Mouse (Mus musculus) right cerebral cortex, adult 2 months (tissue): ENCODE measurements around the gene Dab1.

Experiments used
- DNase-seq, 2 experiments: peaks; one replicate each; pipeline ENCODE4 v3.0.0; 2021 to 2022; ENCODE audit warnings: low spot score in 2 of 2

Gene Dab1

DNA sequence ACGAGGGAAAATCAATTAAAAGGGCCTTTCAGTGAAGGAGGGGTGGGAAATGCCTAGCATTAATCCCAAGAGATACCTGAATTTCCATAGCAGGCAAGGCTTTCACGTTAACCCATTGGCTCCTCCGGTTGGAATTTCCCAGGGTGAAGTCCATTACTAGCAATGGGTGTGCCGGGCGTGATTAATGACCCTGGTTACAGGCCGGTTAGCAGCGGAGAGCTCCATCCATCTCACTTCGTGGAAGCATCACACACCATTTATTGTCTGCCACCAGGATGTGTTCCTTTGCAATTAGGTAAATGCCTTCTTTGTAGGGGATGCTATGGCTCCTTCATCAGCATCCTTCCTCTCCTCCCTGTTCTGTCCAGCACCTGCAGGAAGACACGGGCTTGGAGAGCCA is 350.7 kb downstream of the Dab1 start:
- DNase-seq = no peak

DNA sequence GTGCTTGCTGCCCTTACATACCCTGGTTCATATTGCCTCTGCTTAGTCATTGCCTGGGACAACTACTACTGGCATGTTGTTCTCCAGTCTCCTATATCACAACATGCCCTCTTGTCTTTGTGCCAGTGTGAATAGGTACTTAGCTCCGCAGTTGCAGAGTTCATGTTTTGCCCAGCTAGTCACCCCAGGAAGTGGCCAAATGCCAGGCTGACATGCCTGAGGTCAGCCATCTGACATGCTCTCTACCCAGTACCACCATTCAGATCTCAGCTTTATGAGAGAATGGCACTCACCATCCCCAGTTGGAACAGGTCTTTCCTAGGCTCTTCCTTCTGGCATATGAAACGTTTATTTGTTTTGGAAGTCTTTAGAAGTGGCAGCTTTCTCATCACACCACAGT is 355.4 kb downstream of the Dab1 start:
- DNase-seq = no peak

DNA sequence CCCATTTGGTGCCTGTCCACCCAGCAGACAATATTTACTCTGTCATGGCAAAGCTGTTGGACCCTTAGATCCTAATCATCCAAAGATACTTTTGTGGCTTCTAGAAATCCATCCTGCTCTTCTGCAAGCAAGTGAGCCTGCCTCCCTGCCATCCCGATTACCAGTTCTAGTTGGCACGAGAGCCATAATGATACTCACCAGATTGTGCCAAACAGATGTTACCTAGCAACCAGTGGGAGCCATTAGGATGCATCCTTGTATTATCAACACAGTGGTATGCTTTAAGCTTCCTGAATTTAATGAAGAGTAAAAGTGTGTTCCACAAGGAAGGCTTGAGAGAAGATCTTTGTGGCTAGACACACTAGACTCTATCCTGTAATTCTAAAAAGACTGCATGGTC is 355.8 kb downstream of the Dab1 start:
- no peak for DNase-seq

DNA sequence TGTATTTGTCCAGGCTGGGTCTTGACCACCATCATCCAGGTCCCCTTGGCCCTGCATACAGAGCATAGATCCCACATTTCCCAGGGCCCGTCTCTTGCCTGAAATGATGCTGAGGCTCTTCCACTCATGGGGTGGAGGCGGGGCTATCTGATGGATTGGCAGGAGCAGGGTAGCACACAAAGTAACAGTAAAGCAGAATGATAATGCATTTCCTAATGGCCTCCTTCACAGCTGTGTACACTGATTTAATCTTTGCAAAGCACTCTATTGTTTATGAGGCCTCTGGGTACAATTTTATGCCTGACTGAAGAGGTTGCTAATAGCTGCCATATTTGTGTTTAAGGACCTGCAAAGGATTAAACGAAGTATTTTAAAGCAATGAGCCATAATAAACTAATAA is 374.7 kb downstream of the Dab1 start:
- DNase-seq = no peak

DNA sequence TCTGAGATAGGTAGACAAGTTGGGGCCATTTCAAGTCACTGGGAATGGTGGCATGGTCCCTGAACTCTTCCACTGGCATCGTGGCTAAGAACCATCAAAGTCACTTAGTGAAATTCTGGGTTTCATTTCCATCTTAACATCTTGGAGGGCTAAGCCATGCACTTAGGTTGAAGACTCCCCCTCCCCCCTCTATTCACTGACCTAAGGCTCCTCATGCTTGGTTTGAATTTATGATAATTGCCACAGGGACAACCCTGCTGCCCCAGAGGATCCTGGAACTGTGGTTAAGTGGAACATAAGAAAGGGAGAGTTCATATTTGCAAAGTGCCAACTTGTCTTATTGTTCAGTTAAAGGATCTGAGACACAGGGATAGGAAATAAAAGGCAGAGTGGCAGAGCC is 375.2 kb downstream of the Dab1 start:
- DNase-seq = no peak

DNA sequence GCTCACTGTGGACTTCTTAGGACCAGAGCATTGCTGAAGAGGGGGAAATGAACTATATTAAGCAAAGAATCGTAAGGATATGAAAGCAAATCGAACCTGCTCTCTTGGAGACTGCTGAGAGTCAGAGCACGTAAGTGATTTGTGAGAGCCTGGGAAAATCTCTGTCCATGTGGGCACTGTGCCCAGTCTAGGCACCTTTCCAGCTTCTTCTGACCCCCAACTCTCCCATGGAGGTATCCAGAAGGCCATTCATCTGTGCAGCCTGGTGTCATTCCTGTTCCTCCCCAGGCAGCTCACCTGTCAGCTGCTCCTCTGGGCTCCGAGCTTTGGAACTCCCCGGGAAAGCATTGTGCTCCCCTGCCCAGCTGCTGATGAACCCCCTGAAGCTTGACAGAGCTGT is 389.2 kb downstream of the Dab1 start:
- DNase-seq = no peak

DNA sequence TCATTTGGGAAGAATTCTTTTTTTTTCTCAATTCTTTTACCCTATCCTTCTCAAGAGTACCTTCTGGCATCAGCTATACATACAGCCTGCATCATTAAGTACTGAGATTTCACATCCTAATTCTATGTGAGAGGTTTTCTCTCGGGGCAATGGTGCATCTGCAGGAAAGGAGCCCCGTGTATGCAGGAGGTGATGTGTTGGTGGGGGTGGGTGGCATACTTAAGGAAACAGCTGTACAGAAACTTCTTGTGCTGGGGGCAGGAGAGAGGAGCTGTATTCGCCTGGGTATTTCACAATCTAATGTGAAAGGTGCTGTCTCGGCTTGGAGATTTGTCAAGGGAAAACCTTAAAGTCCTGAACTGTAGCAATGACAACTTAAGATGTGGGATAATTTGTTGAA is 392.5 kb downstream of the Dab1 start:
- no peak for DNase-seq

DNA sequence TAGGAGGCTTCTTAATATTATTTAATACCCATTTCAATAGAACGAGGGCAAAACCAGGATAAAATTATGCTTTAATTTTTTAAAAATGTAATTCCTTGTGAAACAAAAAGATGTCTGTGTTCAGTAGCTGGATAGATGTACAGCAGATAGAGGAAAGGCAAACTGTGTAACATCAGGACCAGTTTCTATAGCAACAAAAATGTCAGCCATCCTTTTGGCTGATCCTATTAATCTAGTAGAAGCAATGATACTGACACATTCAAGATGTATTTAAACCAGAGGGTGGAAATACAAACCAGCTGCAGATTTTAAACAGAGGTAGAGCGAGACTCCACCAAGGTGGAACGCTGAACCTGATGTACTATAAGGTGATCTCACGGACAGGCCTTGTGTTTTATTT is 393.0 kb downstream of the Dab1 start:
- peak in 1 of 2 experiments; percentile 23 for DNase-seq

DNA sequence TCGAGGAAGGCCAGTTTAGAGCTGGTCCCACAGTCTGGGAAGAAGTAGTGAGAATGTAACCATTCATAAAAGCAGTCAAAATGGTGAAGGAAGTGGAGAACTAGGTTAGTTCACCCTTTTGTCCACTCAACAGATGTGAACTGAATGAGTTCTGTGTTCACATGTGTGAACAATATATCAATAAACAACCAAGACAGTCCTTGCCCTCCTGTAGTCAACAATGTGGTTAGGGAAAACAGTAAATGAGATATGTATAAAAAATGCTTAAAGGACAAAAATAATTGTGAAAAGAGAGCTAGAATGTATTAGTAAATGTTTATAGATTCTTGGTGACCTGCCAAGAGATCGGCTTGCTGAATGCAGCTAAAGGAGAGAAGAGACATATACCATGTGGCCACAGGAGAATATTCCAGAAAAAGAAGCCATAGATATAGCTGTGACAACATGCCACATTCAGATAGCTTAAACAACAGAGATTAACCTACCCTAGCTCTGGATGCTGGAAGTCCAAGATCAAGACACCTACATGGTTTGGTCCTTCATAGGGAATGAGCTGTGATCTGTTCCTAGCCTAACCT is 406.0 kb downstream of the Dab1 start:
- DNase-seq = no peak

DNA sequence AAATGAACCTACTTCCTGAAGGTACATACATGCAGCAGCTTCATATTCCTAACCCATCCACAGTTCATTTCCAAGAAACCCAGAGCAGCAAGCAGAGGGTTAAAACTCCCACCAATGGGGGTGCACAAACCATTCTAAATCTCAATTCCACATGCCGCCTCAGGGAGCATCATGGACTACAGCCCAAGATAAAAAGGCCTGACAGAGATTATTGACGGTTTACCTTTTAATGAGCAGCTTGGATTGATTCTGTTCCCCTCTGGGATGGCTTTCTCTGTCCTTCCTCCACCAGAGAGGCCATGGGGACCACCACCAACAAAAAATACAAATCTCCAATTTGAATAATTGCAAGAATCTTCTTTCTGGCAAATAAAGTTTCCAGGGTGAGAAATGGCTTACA is 407.7 kb downstream of the Dab1 start:
- no peak for DNase-seq

DNA sequence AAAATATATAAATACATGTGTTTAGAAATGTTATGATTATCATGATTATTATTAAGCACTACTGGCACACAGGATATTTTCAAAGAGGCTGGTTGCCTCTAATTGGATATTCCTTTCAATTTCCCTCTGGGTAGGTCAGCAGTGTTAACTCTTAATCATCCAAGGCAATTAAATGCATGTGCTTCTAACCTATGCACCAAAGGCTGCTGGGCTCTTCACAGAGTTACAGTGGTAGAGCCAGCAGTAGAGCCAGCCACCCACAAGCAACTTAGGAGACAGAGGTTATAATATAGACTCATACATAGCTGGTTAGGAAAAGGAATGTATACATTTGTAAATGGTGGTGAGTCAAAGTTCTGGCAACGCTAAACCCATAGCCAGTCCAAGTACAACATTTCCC is 408.1 kb downstream of the Dab1 start:
- no peak for DNase-seq

DNA sequence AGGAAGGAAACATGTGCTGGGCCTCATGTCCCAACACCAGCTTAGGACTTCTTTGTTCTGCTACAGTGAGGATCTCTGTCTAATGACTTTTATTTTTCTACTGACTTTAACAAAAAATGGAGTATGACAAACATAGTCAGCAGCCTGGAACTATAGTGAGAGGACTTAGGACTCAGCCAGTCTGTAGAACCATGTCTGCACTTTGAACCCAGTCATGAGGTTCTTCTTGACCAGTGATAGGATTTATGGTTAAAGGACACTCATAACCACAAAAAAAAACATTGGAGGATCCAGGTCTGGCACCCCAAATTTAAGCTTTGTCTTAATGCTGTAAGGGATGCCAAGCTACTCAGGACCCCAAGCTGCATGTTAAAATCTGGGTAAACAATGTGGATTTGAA is 416.9 kb downstream of the Dab1 start:
- DNase-seq = no peak

DNA sequence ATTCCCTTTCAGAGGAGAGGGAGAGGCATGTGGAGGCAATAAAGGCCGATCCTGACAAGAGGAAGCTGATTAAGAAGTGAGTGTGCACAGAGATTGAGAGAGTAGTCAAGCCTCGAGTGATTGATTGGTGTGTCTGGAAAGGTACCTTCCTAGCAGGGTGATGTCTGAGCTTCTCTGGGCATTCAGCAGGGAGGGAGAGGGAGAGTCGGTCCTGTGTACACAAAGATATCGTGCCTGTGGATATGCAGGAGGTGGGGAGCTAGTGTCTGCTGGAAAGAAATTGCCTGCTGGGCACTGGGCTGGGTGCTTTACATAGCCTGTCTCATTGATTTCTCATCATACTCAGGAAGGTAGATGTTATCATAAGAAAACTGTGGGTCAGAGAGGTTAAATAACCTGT is 420.4 kb downstream of the Dab1 start:
- DNase-seq = no peak

DNA sequence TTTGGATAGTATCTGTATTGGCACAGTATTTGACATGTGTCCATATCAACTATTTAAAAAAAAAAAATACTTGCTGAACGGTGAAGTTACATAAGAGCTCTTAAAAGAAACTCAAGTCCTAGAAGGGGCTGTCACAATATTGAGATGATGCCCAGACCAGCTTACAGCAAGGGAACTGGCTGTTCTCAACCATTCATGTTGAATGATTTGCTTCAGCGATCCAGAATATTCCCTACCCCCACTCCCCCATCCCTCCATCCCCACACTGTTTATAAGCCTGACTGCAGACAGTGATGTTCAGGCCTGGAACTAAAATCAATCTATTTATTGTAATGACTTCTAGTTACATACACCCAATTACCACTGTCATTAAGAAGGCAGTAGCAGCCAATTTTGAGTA is 424.3 kb downstream of the Dab1 start:
- DNase-seq = no peak

DNA sequence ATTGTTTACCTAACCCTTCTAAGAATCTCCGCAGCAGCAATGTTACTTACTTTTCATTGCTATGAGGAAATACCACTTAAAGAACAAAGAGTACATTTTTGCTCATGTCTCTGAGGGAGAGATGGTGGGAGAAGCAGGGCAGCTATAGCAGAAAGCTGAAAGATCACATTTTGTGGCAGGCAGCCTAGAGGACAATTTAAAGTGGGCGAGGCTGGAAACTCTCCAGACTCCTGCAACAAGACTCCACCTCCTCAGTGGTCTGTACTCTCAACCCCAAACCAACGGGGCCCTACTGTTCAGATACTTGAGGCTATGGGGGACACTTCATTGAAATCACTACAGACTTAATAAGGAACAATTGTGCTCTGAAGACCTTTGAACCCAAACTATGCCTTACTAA is 425.5 kb downstream of the Dab1 start:
- DNase-seq = no peak

DNA sequence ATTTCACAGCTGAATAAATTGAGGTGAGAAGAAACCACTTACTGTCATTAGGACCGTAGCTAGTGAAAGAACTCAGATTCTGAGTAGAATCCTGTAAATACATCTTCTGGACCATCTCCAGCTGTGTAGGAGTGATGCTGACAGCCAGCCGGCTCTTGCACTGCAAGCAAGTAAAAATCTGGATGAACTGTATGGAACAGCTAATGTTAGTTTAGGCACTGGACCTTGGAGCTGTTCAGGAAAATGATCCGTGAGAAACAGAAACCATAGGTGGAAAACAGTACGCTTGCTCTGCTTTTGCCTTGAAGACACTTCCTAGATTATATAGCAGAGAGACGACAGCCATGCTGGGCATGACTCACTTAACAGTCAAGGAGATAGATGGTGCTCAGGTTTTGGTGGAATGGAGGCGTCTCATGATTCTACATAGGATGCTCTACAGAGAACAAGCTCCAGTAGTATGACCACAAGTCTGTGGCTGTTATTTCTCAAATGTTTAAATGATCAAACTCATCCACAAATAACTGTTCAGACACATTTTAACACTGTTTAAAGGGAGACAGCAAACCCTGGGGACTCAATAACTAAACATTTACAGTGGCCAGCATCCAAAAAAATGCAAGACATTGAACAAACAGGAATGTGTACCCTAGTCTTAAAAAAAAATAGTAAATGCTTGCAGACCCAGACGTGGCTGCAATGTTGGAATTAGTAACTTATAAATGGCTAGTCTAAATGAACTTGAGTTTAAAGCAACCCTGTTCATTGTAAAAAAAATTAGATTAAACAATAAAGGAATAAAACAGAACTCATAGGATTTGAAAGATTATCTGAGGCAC is 429.0 kb downstream of the Dab1 start:
- peak; percentile 53 to 60 for DNase-seq

DNA sequence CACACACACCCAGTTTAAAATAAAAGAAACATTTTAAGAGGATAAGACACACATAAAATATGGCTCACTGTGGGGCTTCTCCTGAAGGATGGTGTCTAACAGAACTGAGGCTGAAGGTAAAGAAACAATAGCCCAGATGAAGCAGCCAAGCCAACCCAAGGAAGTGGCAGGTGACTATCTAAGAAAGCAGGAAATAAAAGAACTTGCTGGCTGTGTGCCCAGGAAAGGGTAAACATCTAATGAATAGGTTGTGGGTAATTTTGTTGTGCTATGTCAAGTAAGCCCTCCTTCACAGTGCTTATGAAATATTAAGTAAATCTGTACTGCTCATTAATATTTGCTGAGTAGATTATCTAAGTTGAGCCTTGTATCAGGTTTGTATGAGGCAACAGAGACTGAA is 438.0 kb downstream of the Dab1 start:
- DNase-seq = no peak

DNA sequence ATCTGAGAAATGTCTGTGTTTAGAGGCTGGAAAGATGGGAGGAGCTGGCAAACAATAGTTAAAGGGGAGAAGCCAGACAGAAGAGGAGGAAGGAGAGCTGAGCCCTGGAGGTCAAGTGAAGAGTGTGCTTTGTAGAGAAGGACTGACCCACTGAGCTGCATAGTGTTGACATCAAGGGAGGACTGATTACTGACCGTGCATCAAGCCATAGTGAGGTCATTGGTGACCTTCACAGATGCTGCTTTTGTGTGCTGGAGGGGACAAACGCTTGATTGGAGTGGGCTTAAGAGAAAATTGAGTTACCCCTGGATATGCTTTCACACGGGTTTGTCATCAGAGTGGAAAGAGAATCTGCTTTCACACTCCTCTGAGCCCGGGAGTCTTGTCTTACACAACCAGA is 440.4 kb downstream of the Dab1 start:
- DNase-seq = no peak

DNA sequence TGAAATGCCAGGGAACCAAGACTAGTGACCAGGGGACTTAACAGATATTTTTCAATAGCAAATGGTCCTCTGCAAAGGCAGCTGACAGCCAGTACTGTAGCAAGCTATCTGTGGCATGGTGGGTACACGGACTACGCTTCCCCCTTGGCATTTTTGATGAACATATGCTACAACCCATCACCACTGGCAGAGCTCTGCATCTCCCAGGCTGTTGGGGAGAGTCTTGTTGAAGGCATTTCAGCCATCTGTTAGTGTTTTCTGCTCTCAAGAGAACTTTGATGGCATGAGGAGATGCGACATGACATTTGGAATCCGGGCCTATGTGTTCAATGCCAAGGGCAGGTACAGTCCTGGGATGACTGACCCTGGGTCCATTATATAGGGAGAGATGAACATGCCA is 443.2 kb downstream of the Dab1 start:
- DNase-seq = no peak

DNA sequence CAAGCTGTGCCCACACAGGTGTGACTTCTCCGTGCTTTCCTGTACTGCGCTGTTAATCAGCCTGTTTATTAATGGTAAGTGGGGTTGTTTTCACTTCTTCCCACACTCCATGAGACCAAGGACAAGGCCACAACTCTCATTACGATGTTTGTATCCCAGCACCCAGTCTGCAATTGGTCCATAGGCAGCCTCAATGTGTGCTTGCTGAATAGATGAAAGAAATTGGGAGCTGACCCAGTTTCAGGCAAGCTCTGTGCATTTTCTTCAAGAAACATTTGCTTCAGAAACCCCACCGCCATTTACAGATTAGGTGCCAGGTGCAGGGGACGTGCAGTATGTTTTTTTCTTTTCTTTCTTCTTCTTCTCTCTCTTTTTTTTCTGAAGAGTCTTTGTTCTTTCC is 447.7 kb downstream of the Dab1 start:
- no peak for DNase-seq

DNA sequence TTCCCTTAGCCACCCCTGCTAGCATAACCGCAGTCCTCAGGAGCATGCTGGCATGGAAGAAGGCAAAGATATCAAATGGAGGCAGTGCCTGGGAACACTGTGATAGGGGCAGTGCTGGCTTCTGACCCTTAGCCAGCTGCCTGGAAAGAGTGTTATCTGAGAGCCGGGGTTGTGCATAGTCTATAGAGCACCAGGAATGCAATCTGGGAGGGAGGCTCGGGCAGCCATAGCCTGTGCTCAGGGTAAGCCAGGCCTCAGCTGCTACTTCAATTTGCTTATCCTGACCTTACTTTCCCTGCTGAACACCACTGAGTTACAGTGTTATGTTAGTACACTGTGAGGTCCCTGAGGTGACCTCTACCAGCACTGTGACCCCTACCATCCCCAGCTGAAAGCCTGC is 448.6 kb downstream of the Dab1 start:
- DNase-seq = no peak

DNA sequence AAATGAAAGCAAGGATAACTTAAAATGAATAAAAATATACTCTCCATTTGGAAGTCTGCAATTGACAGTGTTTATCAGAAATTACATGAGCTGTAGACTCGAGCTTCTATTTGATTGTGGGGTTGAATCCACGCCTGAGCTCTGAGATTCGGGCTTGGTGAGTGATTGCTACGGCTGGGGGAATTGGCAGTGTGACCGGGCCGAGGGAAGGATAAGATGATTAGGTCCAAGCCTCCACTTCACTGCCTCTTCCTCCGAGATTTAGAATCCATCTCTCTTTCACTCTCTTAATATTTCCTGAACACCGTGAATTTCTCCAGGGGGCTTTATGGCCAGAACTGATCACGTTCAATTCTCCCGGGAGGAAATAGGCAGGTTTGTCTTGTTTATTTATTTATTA is 452.1 kb downstream of the Dab1 start:
- DNase-seq = no peak

DNA sequence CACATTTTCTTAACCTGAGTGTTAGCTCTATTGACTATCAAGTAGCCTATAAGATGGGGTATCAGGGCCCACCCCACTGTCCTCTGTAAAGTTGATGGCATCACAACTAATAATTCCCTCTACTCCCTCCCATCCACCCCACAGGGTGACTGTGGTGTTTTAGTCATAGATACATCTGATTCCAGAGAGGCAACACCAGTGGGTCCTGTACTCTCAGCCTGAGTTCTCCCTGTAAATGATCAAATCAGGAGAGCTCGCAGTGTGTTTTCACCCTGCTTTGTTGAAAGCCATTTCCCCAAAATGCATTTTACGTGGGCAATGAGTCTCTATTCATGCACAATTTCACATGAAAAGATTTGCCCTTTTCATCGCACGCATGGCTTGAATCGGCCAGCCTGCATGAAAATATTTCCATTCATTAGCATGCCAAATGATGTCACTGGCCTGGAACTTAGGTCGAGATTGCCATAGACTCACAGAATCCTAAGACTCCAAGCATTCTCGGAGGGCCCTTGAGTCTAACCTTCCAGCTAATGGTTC is 454.8 kb downstream of the Dab1 start:
- DNase-seq = no peak

DNA sequence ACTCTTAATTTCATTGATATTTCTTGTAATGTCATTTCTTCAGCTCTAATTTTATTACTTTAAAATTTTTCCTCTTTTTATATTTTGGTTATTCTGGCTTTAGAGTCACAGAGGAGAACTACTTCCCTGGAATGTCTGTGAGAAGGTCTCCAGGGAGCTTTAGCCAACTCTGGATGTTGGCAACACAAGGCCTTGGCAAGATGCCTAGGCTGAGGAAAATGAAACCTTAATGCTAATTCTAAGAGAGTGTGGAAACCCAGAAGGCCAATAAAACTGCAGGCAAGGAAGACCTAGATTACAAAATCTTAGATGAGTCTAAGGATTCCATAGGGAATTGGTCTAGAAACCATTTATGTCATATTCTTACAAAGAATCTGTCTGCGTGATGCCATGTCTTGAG is 458.6 kb downstream of the Dab1 start:
- DNase-seq = peak in 1 of 2 experiments; percentile 17
